Mouse (Mus musculus) testis, adult 2 months (tissue): ENCODE results near the gene 4930516K23Rik. TPM values are rescaled to one million over a fixed set of nuclear protein-coding genes. Genes with fewer than 3 reads are reported as not detected.

Source experiments
- H3K27ac ChIP-seq: fragments of 200-500 bp; 2 replicates; pipeline ENCODE4 v1.5.1; 2012; ENCODE audit warnings: low read depth, low read length; ENCODE audit not compliant: control insufficient read depth, insufficient read depth
- H3K27me3 ChIP-seq: fragments of 200-500 bp; 2 replicates; pipeline ENCODE4 v1.6.1; 2012; ENCODE audit warnings: mild to moderate bottlenecking, low read length, moderate library complexity; ENCODE audit not compliant: control insufficient read depth, insufficient read depth
- H3K36me3 ChIP-seq: fragments of 200-500 bp; 2 replicates; pipeline ENCODE4 v1.6.1; 2012; ENCODE audit warnings: mild to moderate bottlenecking, low read length; ENCODE audit not compliant: control insufficient read depth, insufficient read depth
- H3K4me1 ChIP-seq: fragments of 200-500 bp; 2 replicates; pipeline ENCODE4 v1.6.1; 2012; ENCODE audit warnings: low read length; ENCODE audit not compliant: control insufficient read depth, insufficient read depth
- H3K4me3 ChIP-seq: fragments of 200-500 bp; 2 replicates; pipeline ENCODE4 v1.5.1; 2012; ENCODE audit warnings: low read depth, mild to moderate bottlenecking, low read length, moderate library complexity, mixed read lengths; ENCODE audit not compliant: control insufficient read depth
- CTCF ChIP-seq: fragments of 200-500 bp; IDR thresholded peaks from 2 replicates; pipeline ENCODE4 v1.5.1; 2012; ENCODE audit warnings: low read depth, mild to moderate bottlenecking, inconsistent platforms, low read length, moderate library complexity; ENCODE audit not compliant: control insufficient read depth, insufficient read depth, insufficient replicate concordance
- POLR2A ChIP-seq: fragments of 200-500 bp; IDR thresholded peaks from 2 replicates; pipeline ENCODE4 v1.6.1; 2012; ENCODE audit warnings: low read depth, mild to moderate bottlenecking, inconsistent platforms, low read length, moderate library complexity; ENCODE audit not compliant: control insufficient read depth
- polyA plus RNA-seq: library from polyadenylated mRNA; depleted of rRNA; stranded (reverse); fragments of >200 nt; gene quantifications from 2 replicates; pipeline ENCODE4 v1.2.3, GENCODE M21; 2012; rRNA removed

Gene 4930516K23Rik
- polyA plus RNA-seq = 0.80 and 0.89 TPM in 2 replicates

DNA sequence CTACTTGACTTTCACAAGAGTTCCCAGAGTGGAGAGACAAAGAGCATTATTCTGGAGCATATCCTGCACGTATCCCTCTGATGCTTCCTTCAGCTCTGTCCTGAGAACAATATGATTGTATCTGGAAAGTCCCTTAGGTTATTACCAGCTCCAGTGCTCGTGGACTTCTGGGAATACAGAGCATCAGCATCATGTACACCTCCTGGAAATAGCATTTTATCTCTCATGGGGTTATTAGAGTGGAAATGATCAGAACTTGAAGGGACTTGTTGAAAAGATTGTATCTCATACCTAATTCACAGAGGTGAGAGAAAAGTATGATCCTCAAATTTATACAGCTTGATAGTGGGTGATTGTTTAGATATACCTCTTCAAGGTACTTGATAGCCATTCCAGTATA is at the start of gene 4930516K23Rik:
TSS of gene 4930516K23Rik (minus strand) at position 101 of the 400 bp plus-strand sequence.
- Histone ChIP-seq H3K27me3 (no peaks in the 10 kb centered on the region), H3K4me1 (no peaks in the 10 kb centered on the region), H3K36me3 (no peaks in the 10 kb centered on the region), H3K4me3 (no peak within 1 kb of the TSS), H3K27ac (no peak within 1 kb of the TSS)
- no peak for TF ChIP-seq CTCF
- TF ChIP-seq POLR2A = no peak

DNA sequence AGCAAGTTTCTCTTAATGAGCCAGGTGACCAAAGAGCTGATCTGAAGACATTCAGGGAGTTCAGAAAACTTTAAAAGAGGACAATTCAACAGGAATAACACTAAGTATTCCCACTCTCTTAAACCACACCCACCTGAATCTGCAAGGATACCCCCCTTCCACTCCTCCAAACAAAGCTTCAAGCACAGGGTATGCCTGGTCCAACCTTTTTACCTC is 43.4 kb upstream of the 4930516K23Rik start, which contains the start of gene Olfr646:
TSS of gene Olfr646 (plus strand) at position 117 of the 216 bp plus-strand sequence.
- no peak for TF ChIP-seq POLR2A
- TF ChIP-seq CTCF = no peak
- Histone ChIP-seq H3K36me3 (no peaks in the 10 kb centered on the region), H3K27me3 (no peaks in the 10 kb centered on the region), H3K27ac (no peak within 1 kb of the TSS), H3K4me3 (no peak within 1 kb of the TSS), H3K4me1 (no peaks in the 10 kb centered on the region)

DNA sequence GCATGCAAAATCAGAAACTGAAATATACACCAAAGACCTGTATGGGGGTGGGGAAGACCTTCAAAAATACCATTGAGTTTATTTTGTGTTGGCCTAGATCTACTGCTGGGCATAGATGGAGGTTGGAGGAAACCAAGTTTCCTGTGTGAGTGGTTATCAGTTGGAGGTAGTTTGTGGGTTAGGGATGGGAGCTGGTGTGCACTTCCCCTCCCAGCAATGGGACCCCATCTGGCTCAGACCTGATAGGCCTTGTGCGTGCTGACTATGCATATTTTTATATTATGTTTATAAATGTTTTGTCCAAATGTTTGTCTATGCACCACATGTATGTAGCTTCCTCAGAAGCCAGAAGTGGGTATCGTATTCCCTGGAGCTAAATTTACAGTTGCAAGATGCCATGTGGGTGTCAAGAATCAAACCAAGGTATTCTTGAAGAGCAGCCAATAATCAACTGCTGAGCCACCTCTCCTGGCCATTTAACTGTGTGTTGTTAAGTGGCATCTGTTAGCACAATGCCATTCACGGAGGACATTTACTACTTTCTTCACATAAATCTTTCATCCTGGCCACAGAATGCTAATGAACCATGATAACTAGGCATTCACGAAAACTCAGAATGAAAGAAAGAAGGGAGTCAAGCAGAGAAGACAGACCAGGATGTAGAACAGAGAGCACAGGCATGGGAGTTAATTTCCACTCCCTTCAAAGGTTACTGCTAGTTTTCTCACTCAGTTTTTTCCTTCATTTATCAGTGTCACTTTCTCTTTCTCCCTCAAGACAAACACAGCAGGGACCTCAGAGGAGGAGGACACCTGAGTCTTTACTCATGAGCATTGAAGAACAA is 42.9 kb upstream of the 4930516K23Rik start:
- no peaks in the 10 kb centered on the region for H3K36me3 ChIP-seq
- no peak overlapping the region for H3K4me3 ChIP-seq
- H3K27ac ChIP-seq = no peak overlapping the region
- H3K27me3 ChIP-seq = no peaks in the 10 kb centered on the region
- no peaks in the 10 kb centered on the region for H3K4me1 ChIP-seq
- no peak for TF ChIP-seq CTCF
- no peak for TF ChIP-seq POLR2A

DNA sequence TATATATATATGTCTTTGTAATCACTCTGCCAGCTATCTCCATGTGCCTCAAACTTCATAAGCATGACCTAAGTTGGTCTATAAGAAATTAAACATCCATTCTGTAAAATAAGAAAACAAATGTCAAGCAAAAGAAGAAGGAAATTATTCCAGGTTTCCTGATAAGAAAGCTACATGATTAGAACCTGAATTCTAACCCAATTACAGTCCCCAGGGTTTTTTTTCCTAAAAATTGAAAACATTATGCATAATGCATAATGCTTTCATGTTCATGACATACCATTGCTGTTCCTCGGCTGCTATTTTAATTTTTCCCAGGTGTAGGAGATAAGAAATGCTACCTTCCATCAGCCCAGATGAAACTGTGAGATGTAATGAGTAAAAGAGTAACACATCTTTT is 24.1 kb upstream of the 4930516K23Rik start, which contains the start of gene Olfr645:
TSS of gene Olfr645 (minus strand) at position 101 of the 400 bp plus-strand sequence.
- no peaks in the 10 kb centered on the region for H3K36me3 ChIP-seq
- TF ChIP-seq CTCF = no peak
- no peak for TF ChIP-seq POLR2A
- H3K4me1 ChIP-seq = no peaks in the 10 kb centered on the region
- no peak within 1 kb of the TSS for H3K4me3 ChIP-seq
- H3K27me3 ChIP-seq = no peaks in the 10 kb centered on the region
- no peak within 1 kb of the TSS for H3K27ac ChIP-seq

DNA sequence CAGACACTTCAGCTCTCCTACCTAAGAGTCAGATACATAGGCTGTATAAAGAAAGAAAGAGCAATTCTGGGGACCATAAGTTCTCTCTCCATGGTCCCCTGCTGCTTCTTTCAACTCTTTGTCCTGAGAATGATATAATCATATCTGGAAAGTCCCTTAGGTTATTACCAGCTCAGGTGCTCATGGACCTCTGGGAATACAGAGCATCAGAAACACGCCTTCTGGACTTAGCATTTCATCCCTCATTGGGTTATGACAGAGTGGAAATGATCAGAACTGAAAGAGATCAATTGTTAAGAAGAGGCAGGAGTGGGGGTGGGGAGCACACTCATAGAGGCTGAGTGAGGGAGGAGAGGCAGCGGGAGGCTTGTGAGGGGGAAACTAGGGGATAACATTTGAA is 10.5 kb upstream of the 4930516K23Rik start, which contains the start of gene Olfr644:
TSS of gene Olfr644 (minus strand) at position 101 of the 400 bp plus-strand sequence.
- H3K27ac ChIP-seq = no peak within 1 kb of the TSS
- no peaks in the 10 kb centered on the region for H3K27me3 ChIP-seq
- no peak within 1 kb of the TSS for H3K4me3 ChIP-seq
- no peaks in the 10 kb centered on the region for H3K4me1 ChIP-seq
- no peak for TF ChIP-seq CTCF
- no peak for TF ChIP-seq POLR2A
- no peaks in the 10 kb centered on the region for H3K36me3 ChIP-seq

DNA sequence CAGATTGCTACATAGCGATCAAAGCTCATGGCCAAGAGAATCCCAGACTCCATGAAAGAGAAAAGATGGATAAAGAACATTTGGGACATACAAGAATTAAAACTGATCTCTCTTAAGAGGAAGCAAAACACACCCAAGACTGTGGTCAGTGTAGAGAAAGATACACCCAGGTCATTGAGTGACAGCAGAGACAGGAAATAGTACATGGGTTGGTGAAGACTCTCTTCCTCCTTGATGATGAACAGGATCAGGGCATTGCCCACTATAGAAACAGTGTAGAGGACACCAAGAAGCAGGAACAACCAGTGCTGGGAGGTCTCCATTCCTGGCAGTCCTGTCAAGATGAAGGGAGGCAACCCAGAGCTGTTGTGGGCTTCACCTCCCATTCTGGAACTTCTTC is 2.0 kb downstream of the 4930516K23Rik start:
- TF ChIP-seq POLR2A = no peak
- no peak for TF ChIP-seq CTCF
- Histone ChIP-seq H3K27me3 (no peaks in the 10 kb centered on the region), H3K27ac (no peak overlapping the region), H3K4me3 (no peak overlapping the region), H3K36me3 (no peaks in the 10 kb centered on the region), H3K4me1 (no peaks in the 10 kb centered on the region)

DNA sequence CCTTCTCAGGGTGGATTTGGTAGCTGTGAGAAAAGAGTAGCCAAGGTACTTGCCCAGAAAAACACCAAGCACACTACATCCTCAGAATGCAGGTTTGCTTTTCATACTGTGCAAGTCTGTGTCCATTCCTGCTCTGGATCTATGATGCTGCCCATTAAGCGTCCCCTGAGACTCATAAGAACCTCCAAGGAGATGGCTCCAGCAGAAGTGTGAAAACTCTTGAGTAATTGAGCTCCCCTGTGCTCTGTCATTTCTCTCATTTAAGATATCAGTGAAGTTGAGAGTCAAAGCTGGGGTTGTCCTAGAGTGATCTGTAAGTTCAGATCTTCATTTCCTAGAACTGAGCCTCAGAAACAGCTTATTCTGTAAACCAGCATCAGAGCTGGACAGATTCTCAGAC is 8.7 kb downstream of the 4930516K23Rik start, which contains the start of gene Olfr642:
TSS of gene Olfr642 (minus strand) at position 101 of the 400 bp plus-strand sequence.
- TF ChIP-seq POLR2A (no peak), CTCF (no peak)
- no peak within 1 kb of the TSS for H3K27ac ChIP-seq
- H3K36me3 ChIP-seq = no peaks in the 10 kb centered on the region
- no peaks in the 10 kb centered on the region for H3K27me3 ChIP-seq
- H3K4me3 ChIP-seq = no peak within 1 kb of the TSS
- H3K4me1 ChIP-seq = no peaks in the 10 kb centered on the region

DNA sequence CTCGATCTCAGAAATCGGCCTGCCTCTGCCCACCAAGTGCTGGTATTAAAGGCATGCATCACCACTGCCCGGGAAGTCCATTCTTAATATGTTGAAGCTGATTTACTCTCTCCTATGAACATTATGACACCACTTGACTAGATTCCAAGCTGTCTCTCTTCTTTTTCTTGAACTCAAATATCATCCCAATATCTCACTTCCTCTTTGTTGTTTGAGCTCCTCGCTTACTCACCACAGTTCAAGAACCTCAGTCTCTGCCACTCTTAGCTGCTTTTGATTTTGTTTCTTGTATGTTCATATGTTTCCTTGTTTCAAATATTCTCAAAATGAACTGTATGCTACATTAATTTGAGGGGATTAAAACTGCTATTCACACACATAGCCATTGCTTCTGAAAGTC is 10.5 kb downstream of the 4930516K23Rik start:
- H3K4me1 ChIP-seq = no peaks in the 10 kb centered on the region
- H3K27ac ChIP-seq = no peak overlapping the region
- no peak for TF ChIP-seq POLR2A
- no peak for TF ChIP-seq CTCF
- H3K27me3 ChIP-seq = no peaks in the 10 kb centered on the region
- no peaks in the 10 kb centered on the region for H3K36me3 ChIP-seq
- H3K4me3 ChIP-seq = no peak overlapping the region
